Mouse (Mus musculus) frontal cortex, postnatal 25 days (tissue): Measurements from ENCODE around the gene Dnm3.

ENCODE experiments used
- DNase-seq, 2 experiments: peaks; one replicate each; pipeline ENCODE4 v3.0.0; 2022; ENCODE audit warnings: low spot score in 2 of 2

Gene Dnm3

DNA sequence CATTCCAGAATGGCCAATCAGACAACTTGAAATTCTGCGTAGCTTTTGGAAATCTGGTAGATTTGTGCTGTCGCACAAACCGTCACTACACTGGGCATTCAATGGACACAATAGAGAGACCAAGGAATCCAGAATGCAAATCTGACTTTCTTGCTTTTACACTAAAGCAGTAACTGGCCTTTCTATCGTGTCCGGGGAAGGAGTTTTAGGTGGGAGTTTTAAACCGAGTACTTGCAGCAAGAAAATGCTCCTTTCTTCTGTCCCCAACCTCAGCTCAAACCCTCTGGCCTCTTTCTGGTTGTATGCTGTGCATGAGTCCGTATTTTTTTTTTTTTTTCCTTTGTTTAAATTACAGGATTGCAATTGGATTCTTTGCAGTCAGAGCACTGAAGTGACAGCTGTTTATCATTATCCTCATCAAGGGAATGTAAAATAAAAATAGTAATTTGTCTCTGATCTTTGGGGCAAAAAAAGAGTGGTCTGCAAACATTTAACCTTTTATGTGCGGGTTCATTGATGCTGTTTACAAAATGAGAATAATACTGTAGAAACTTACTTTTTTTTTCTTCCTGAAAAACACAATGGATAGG is 454.1 kb downstream of the Dnm3 start:
- no peak for DNase-seq

DNA sequence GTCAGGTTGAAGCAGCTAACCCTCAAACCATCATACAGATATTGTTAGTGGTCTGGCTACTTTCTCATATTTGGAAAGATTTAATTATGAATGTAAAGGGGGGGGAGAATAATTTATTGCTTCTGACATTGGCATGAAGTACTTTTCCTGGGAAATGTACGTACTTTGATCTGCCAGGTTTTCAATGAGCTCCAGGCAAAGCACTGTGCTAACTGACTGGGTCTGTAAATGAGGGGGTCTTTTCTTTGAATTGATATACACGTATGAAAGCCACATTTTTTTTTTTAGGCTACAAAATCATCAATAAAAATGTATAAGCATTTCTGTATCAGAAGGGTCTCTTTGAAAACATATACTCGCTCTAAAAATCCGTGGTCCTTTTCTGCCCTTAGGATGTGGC is 457.1 kb downstream of the Dnm3 start:
- no peak for DNase-seq

DNA sequence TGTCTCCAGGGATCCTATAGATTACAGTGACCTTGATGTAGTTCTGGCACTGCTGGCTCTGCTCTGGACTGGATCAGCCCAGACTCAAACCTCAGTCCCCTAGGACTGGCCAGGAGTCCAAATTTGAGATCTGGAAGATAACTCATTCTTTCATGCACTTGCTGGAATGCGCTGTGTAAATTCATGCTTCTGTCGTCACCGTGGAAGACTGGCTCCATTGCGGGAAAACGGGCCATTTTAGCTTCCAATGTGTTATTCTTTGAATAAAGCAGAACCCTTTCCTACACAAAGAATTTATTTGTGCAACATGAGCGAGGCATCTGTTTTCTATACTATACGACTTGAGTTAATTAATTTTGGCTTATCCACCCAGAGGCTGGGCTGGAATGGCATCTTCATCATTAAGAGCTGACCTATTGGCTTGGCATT is 457.5 kb downstream of the Dnm3 start:
- DNase-seq: no peak

DNA sequence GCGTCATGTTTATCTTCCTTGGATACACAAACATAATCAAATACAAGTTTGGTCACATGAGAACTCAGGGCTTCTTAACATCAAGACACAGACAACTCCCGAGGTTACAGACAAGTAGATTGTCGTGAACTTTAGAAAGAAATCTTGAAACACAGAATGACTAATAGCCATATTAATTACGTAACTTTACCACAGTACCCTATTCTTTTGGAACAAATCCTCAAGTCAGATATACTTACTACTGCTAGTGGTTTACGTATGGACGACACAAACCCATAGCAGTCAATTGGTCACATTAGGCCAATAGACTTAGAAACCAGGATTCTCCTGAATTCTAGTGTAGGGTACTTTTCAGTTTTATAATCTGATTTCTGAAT is 459.2 kb downstream of the Dnm3 start:
- no peak for DNase-seq

DNA sequence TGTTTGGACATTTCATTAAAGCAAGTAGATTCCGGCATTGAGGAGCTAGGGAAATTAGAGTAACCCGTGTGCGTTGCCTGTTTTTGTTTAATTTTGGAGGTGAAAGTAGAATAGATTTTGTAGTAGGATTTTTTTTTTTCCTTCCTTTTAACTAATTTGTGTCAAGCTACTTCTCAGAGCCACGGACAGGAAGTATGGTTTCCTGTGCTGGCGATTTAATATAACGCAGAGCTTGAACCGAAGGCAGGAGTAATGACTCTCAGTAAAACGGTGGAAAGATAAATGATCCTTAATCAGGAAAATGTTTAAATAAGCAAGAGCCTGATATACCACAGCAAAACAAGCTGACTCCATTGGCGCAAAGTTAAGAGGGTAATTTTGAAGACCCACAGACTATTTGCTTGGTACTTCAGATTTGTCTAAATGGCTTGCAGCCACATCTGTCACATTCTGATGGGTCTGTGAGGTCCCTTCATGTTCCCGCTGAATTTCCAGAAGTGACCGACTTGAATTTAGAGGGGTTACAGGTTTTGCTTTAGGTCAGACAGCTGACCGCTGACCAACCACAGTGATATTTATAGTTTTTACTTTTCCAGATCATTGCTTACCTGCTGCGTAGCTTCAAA is 459.7 kb downstream of the Dnm3 start:
- no peak for DNase-seq

DNA sequence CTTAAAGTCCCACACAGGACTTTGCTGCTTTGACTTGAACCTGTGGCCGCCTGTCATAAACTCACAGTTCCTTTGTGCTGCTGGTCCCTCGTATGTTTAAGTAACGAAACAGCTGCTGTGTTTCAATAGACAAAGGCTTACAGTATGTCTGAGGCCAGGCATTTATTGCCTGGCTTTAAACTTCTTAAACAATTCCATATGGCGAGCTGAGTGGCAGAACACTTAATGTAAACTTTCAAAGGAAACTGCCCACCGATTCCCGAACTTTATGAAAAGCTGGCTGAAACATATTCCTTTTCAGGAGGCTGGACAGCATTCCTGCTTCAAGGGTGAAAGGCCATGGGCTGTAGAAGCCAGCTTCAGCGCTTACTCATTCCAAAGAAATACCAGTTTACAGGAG is 460.9 kb downstream of the Dnm3 start:
- no peak for DNase-seq

DNA sequence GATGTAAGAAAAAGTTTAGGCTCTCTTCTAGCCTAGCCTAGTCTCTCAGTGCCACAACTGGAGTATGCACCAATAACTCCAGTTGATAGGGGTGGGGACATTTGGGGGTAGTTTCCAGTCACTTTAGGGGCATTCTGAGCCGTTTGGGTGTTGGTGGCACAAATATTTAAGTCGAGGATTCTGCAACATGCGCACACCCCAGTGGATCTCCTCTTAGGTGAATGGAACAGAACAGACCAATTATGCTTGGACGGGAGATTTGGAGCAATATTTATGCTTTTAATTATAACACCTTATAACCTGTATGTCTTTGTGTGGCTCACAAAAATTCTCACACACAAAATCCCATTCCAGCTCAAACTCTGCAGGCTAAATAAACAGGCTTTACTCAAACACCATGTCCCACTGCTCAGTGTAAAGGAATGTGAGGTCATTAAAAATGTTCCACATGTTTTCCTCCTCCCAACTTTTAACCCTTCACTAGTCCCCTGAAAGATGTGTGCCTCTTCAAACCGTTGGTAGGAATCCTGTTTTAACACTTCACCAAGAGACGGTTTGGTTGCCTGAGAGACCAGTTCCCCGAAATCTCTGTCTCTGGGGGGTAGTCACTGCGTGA is 462.5 kb downstream of the Dnm3 start:
- DNase-seq: no peak

DNA sequence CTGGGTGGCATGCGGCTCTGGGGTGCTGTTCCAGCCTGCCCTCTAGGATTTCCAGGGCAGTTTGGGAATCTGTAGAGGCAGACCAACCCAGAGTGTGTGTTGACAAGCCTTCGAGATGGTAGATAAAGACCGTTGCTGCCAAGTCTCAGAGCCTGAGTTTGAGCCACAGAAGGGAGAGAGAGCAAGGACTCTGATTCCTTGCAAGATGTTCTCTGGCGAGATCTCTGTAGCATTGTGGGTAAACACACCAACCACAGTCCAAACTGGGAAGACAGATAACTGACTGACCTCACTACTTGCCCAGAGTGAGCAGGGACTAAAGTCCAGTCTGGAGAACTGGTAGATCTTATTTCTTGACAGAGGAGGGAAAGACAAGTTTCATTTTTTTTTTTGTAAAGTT is 464.3 kb downstream of the Dnm3 start:
- no peak for DNase-seq

DNA sequence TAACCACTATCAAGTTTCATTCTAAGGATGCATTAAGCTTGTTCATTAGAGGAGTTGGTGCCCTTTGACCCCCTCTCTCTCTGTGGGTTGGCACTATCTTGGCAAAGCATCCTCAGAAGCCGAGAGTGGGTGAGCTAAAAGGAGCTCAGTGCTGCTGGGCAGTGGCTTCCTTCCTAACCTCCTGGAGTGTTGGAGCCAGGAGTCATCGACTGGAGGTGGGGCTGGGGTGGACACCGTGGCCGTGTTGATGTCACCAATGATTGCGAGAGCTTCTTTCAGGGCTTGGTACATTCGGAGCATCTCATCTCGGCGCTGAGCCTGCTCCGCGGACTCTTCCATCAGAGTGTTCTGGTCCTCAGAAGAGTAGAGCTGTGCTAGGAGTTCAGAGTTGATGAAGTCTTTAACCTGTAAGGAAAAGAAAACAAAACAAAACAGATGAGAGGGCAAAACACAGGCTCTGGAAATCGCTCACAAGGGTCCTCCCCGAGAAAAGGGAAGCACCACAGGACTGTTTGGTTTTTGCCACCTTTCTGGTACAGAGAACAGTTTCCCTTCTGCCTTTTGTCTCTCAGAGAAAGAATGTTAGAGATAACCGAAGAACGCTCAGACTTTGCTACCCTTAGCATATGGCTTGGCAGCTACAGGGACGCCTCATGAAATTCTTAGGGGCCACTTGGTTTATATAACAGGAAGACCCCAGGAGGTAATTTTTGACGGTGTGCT is 466.1 kb downstream of the Dnm3 start:
- DNase-seq: no peak

DNA sequence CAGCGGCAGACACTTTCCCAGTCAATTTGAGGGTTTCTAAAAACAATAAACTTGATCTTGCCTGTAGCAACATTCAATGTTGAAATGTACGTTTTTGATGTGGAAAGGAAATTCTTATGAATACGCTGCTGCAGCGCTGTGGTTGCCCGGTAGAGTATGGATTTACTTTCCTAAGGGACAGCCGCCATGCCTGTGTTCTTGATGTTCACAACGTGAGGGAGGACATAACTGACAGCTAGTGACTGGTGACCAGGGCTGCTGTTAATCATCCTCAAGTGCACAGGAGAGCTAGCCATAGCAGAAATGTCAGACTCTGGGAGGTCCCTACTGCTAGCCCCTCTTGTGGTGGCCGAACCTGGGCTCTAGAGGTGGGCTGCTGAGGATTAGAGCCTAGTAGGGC is 468.7 kb downstream of the Dnm3 start:
- no peak for DNase-seq

DNA sequence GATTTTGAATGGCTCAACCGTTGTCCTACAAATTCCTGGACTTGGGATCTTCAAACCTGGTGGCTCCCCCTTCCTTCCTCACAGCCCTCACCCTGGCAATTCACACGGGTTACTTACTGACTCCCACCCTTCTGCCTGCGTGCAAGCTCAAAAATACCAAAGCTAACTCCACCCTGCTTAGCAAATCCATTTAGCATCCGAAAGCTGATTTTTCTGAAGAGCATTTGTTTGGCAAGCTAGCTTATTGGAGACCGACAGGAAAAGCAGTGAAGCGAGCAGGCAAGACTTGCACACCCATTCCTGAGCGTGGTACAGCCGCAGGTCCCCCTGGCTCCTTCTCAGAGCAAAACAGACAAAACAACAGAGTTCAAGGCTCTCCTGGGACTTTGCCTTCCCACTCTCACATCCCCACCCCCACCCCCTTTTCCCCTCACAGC is 469.2 kb downstream of the Dnm3 start:
- no peak for DNase-seq

DNA sequence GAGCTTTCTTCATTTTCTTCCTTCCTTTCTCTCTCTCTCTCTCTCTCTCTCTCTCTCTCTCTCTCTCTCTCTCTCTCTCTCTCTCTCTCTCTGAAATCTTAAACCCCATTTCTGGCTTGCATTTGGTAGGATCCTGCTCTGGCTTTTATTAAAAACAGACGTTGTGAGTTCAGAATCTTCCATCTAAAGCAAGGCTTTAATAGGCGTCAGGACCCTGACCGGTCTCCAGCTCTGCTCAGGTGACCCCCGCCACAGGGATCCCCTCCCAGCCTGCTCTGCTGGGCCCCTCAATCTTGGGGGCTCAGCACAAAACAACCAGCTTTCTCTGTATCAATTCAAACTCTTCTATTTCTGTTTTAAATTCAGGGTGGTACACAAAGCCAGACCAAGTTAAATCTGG is 469.6 kb downstream of the Dnm3 start:
- no peak for DNase-seq

DNA sequence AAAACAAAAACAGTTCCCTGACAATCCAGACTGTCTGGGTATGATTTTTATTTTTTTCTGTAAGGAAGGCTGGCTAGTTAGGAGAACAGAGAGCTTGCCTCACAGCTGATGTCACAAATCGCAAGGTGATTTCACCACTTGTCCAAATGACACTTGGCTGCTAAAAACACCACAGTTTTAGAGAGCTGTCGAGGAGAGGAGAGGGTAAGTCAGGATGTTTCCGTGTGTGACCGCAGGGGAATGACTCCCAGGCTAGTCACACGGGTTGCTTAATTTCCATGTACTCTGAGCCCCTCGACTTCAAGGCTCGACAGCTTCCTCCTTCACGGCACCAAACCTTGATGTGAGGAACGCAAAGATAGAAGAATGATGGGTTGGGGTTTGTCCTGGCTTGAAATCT is 471.7 kb downstream of the Dnm3 start:
- DNase-seq: no peak

DNA sequence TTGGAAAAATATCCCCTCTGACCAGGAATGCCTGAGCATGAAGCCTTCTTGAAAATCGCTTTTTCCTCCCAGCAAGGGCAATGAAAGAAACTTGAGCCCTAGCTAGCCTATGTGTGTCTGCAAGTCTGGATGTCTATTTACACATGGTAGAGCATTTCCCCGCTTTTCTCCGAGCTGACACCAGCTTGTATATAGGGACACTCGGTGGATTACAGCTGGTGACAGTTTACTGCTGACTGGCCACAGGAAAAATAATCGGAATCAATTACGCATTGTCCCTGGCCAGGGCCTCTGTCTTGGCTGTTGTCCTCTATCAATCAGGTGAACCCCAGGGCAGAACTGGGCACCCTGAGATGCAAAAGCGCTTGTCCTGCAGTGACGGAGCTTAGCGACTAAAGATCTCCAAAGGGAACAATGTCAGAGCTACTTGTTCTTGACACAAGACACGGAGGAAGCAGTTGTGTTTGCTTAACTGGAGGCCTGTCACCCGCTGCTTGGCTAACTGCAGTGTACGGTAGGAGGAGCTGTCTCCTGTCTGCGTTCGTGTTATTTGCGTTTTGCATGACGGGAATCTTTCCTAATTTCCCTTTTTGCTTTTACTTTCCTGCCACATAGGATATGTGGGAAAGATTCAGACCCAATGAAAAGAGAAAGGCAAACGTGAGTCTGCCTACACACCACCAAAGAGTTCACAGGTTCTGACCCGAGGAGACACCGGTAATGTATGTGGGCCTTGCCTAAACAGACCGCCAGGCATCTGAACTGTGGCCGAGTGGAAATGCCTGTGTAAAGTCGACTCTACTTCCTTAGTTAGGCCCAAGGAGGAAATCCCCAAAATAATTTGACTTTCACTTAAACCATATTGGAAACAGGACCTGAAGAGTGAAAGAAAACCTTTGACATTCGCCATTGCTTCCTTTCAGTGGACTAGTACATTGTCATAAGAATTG is 472.7 kb downstream of the Dnm3 start:
- no peak for DNase-seq

DNA sequence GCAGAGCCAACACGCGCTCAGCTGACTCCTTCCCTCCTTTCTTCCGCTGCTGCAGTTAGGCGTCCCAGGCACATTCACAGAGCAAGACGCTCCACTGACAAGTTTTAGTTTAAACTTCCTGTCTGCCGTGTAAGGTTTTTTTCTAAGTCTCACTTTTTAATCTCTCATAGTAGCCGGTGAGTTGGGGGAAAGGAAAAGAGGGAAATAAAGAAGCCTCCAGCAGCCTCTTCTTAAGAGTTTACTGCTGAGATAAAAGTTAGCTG is 473.4 kb downstream of the Dnm3 start:
- DNase-seq: no peak

DNA sequence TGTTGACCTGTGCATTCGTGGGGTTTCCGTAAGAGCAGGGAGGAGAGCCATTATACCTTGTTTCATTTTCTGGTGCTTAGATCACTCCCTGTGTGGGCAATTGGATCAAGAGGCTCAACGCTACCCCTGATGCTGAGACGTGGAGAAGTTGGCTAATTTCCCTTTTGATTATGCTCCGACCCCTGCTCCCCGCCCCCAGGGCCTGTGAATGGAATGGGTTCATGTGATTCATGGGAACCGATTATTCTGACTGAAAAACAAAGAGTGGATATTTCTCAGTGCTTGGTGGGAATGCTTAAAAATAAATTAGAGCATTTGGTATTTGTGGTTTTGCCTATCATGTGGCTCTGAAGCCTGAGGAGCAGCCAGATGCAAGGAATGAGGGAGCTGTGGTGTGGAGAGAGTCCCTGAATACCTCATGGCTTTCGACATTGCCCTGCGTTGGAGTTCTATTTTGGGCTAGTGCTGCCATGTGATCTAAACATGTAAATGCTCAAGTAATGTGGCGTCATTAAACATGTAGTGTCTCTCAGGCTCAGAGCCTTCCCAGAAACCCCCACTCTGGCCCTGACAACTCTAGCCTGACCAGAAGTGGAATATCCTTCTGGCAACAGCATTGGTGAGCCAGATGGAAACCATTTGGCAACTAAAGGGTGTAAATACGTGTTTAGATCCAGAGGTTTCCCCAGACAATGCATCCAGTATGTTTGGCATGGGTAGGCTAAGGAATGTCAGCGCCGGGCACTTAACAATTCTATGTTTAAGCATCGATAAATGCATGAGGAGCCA is 473.9 kb downstream of the Dnm3 start:
- no peak for DNase-seq

DNA sequence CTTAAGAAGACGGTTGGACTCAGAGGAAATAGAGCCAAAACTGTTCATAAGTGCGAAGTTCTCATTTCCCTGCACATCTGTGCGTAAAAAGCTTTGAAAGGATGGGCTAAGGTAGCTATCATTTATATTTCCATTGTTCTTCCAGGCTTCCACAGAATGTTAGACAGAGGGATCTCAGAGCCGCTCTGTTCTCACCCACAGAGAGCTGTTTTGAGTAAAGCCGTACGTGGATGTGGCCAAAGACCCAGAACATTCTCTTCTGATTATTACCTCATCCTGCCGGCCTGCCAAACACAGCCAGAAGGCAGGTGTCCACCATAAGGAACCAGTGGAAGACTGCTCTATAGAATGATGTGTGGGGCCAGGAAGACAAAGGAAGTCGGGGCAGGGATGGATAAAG is 476.5 kb downstream of the Dnm3 start:
- DNase-seq: no peak

DNA sequence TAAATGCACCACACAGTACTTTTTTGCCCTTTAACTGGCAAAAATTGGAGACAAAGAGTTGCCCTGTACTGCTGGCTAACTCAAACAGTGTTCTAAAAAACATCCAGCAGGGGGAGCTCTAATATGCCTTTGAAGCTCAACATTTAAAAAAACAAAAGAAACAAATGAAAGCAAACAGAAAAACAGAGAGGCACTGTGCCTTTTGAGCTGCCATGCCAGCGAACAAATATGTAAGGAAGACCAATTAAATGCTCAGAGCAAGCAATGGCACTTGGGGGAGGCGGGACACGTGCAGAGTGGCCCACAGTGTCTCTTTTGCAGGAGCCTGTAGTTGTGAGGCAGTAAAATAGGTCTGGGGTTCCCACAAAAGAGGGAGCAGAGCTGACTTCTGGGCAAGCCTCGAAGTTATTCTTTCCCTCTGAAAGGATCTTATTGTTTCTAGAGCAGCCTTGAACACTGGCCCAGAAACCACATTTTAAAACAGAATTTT is 477.9 kb downstream of the Dnm3 start:
- DNase-seq: peak; percentile 33 to 50

DNA sequence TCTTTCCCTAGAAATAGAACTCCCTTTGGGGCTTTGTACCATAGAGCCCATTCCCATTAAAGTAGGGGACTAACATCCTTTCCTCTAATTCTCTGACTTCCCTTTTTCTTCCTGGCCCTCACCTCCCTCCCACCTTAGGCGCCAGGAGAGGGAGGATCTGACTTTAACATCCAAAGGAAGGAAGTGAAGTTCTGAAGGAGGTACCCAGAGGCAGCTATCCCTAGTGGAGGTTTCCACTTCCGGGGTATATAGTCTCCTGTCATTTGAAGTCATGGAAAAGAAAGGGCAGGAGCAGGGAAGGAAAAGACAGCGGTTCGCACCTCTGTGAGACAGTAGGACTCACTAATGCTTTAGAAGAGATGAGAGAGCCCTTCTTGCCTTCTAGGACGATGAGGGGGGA is 478.5 kb downstream of the Dnm3 start:
- no peak for DNase-seq

DNA sequence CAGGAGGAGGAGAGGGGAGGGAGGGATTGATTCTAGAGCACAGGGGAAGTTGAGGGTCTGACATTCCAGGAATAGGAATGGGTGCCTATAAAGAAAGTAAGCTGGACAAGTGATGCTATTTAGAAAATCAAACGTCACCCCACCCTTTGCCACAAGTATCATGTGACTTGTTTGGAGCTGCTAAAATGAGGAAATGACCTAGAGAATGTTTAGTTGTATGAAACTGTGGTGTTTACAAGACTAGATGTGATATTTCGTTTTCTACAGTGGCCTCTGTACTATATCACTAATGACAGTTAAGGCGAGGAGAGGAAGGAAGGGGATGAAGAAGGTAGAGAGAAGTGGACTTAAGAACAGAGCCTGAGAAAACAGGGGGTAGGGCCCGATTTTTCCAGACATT is 479.1 kb downstream of the Dnm3 start:
- no peak for DNase-seq

DNA sequence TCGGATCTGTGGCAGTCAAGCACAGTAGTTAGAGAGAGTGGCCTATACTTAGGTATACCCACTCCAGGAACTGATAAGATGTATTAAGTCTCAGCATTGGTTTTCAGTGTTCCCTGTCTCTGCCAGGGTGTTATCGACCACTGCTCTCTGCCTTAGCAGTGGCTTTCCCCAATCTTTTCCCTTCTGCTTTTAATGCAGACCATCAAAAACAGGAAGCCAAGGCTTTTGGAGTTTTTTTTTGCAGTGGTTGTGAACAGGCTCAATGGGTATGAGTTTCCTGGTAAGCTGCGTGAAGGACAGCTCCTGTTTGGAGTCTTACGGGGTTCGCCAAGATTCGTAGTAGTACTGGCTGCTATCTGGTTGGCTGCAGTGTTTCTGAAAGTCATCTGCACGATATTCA is 485.4 kb downstream of the Dnm3 start:
- no peak for DNase-seq
